Mouse (Mus musculus): ENCODE measurements around the gene Sgsm1. TPM values are rescaled to one million over a fixed set of nuclear protein-coding genes. Genes with fewer than 3 reads are reported as not detected.

The Sgsm1 gene
- polyA plus RNA-seq (2015; fragmentation: Nextera tagmentation; extraction: Ambion mirVana), result 3.2 and 4.2 TPM in 2 replicates

GRCm38 (mm10) chr5:113310377-113311003 lies at the start of gene Sgsm1:
Sgsm1 (minus strand) TSS chr5:113310786.
- H3K4me3 ChIP-seq (ENCODE audit: low read depth, low read length), result peak within 1 kb of the TSS; percentile 55
- H3K4me1 ChIP-seq (replicated peaks; ENCODE audit: control insufficient read depth, insufficient read depth), result 0 out of 2 replicates have a peak, but pooled peaks cover 2% of the 10 kb centered on the region
- peak within 1 kb of the TSS; percentile 79 for H3K4me2 ChIP-seq (replicated peaks; ENCODE audit: low read depth)
- ATAC-seq (ENCODE audit: low FRiP score, low TSS enrichment), result peak; percentile 84
- H3K36me3 ChIP-seq (ENCODE audit: control insufficient read depth, insufficient read depth, low read length), result no peaks in the 10 kb centered on the region
- TF ChIP-seq CTCF (IDR thresholded peaks at IDR 0.05; ENCODE audit: low read depth) (peak; percentile 82), EP300 (optimal IDR thresholded peaks at IDR 0.05) (no peak)
- peak; percentile 94 for DNase-seq (ENCODE audit: low spot score)
- H3K27me3 ChIP-seq (ENCODE audit: control insufficient read depth, insufficient read depth, low read length), result no peaks in the 10 kb centered on the region
- 0 out of 2 replicates have a peak, but pooled peaks cover 4% of the 10 kb centered on the region for H3K9me3 ChIP-seq (ENCODE audit: control insufficient read depth, low read length)
- peak within 1 kb of the TSS; percentile 59 for H3K9ac ChIP-seq (ENCODE audit: low read length)
- no peak within 1 kb of the TSS for H3K27ac ChIP-seq (replicated peaks)
- 2% methylated on average over 53 of the region's 53 CpGs for WGBS

- 7% methylated on average over 11 of the region's 11 CpGs for WGBS
- no peaks in the 10 kb centered on the region for H3K36me3 ChIP-seq (ENCODE audit: control insufficient read depth, insufficient read depth, low read length)
- H3K27ac ChIP-seq (replicated peaks), result no peak overlapping the region
- H3K4me2 ChIP-seq (replicated peaks; ENCODE audit: low read depth), result no peak overlapping the region
- no peaks in the 10 kb centered on the region for H3K9me3 ChIP-seq (ENCODE audit: control insufficient read depth, low read length)
- no peak overlapping the region for H3K4me3 ChIP-seq (ENCODE audit: low read depth, low read length)
- no peak for TF ChIP-seq EP300 (optimal IDR thresholded peaks at IDR 0.05)
- TF ChIP-seq CTCF (IDR thresholded peaks at IDR 0.05; ENCODE audit: low read depth), result no peak
- H3K27me3 ChIP-seq (ENCODE audit: control insufficient read depth, insufficient read depth, low read length), result no peaks in the 10 kb centered on the region
- DNase-seq (ENCODE audit: low spot score) (no peak), ATAC-seq (ENCODE audit: low FRiP score, low TSS enrichment) (no peak)
- no peaks in the 10 kb centered on the region for H3K4me1 ChIP-seq (replicated peaks; ENCODE audit: control insufficient read depth, insufficient read depth)
- no peak overlapping the region for H3K9ac ChIP-seq (ENCODE audit: low read length)
Measured at GRCm38 (mm10) chr5:113358833-113359232, 48.2 kb upstream of the Sgsm1 start.

GRCm38 (mm10) chr5:113357656-113358055 lies 47.1 kb upstream of the Sgsm1 start:
- WGBS, result 39% methylated on average over 3 of the region's 3 CpGs
- no peaks in the 10 kb centered on the region for H3K4me1 ChIP-seq (replicated peaks; ENCODE audit: control insufficient read depth, insufficient read depth)
- no peak overlapping the region for H3K4me3 ChIP-seq (ENCODE audit: low read depth, low read length)
- H3K36me3 ChIP-seq (ENCODE audit: control insufficient read depth, insufficient read depth, low read length), result no peaks in the 10 kb centered on the region
- H3K4me2 ChIP-seq (replicated peaks; ENCODE audit: low read depth), result no peak overlapping the region
- TF ChIP-seq EP300 (optimal IDR thresholded peaks at IDR 0.05) (no peak), CTCF (IDR thresholded peaks at IDR 0.05; ENCODE audit: low read depth) (no peak)
- H3K9me3 ChIP-seq (ENCODE audit: control insufficient read depth, low read length), result no peaks in the 10 kb centered on the region
- no peak for DNase-seq (ENCODE audit: low spot score)
- ATAC-seq (ENCODE audit: low FRiP score, low TSS enrichment), result no peak
- no peaks in the 10 kb centered on the region for H3K27me3 ChIP-seq (ENCODE audit: control insufficient read depth, insufficient read depth, low read length)
- no peak overlapping the region for H3K9ac ChIP-seq (ENCODE audit: low read length)
- no peak overlapping the region for H3K27ac ChIP-seq (replicated peaks)

DNA sequence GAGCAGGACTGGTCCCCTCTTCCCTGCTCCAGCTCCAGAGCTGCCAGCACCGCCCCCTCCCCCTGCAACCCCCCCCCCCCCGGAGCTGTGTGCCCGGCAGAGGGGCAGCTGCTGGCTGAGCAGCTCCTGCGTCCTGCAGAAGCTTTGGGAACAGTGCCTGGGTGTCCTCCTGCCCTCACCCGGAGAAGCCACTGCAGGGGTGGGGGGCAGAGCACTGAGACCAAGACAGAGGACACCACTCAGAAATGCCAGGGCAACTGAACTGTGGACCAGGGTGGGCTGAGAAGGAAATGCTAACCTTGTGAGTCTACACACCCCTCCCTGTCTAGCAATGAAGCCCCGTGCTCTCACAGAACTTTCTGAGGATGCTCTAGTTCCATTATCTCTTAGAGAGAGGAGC lies 46.6 kb upstream of the Sgsm1 start, which contains the start of gene Aym1:
Gene Aym1 (plus strand): TSS at position 109 of the 400 bp plus-strand sequence.
- Histone ChIP-seq H3K4me1 (replicated peaks; ENCODE audit: control insufficient read depth, insufficient read depth) (no peaks in the 10 kb centered on the region), H3K4me2 (replicated peaks; ENCODE audit: low read depth) (no peak within 1 kb of the TSS), H3K36me3 (ENCODE audit: control insufficient read depth, insufficient read depth, low read length) (no peaks in the 10 kb centered on the region), H3K4me3 (ENCODE audit: low read depth, low read length) (no peak within 1 kb of the TSS), H3K9ac (ENCODE audit: low read length) (no peak within 1 kb of the TSS), H3K27me3 (ENCODE audit: control insufficient read depth, insufficient read depth, low read length) (no peaks in the 10 kb centered on the region), H3K9me3 (ENCODE audit: control insufficient read depth, low read length) (no peaks in the 10 kb centered on the region), H3K27ac (replicated peaks) (no peak within 1 kb of the TSS)
- TF ChIP-seq EP300 (optimal IDR thresholded peaks at IDR 0.05), result no peak
- no peak for TF ChIP-seq CTCF (IDR thresholded peaks at IDR 0.05; ENCODE audit: low read depth)
- DNase-seq (ENCODE audit: low spot score) (no peak), ATAC-seq (ENCODE audit: low FRiP score, low TSS enrichment) (no peak)
- 37% methylated on average over 5 of the region's 6 CpGs for WGBS

DNA sequence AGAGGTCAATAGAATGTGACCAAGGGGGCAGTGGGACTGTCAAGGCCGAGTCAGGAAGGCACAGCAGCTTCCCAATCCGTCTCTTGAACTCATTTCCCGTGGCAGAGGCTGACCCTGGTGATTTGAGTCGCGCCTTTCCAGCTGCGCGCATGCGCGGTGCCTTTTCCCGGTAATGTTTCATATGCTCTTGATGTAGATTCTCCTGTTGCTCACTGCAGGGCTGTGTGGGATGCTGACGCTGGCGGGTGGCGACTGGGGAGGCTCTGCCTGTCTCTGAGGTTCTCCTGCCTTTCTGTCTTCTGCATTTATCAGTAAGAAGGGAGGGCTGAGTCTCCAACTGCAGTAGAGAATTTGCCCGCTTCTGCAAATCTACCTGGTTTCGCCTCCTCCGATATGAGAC lies 43.7 kb upstream of the Sgsm1 start:
- Histone ChIP-seq H3K9ac (ENCODE audit: low read length) (no peak overlapping the region), H3K9me3 (ENCODE audit: control insufficient read depth, low read length) (no peaks in the 10 kb centered on the region), H3K4me3 (ENCODE audit: low read depth, low read length) (no peak overlapping the region), H3K27me3 (ENCODE audit: control insufficient read depth, insufficient read depth, low read length) (no peaks in the 10 kb centered on the region), H3K36me3 (ENCODE audit: control insufficient read depth, insufficient read depth, low read length) (no peaks in the 10 kb centered on the region), H3K27ac (replicated peaks) (no peak overlapping the region), H3K4me2 (replicated peaks; ENCODE audit: low read depth) (no peak overlapping the region), H3K4me1 (replicated peaks; ENCODE audit: control insufficient read depth, insufficient read depth) (no peaks in the 10 kb centered on the region)
- WGBS, result 41% methylated on average over 16 of the region's 16 CpGs
- ATAC-seq (ENCODE audit: low FRiP score, low TSS enrichment) (no peak), DNase-seq (ENCODE audit: low spot score) (no peak)
- TF ChIP-seq EP300 (optimal IDR thresholded peaks at IDR 0.05), result no peak
- no peak for TF ChIP-seq CTCF (IDR thresholded peaks at IDR 0.05; ENCODE audit: low read depth)

GRCm38 (mm10) chr5:113352636-113353035 lies 42.0 kb upstream of the Sgsm1 start:
- no peak overlapping the region for H3K4me3 ChIP-seq (ENCODE audit: low read depth, low read length)
- no peak for TF ChIP-seq EP300 (optimal IDR thresholded peaks at IDR 0.05)
- no peak for TF ChIP-seq CTCF (IDR thresholded peaks at IDR 0.05; ENCODE audit: low read depth)
- 0 out of 2 replicates have a peak, but pooled peaks have one; percentile 34 for ATAC-seq (ENCODE audit: low FRiP score, low TSS enrichment)
- no peak overlapping the region for H3K9ac ChIP-seq (ENCODE audit: low read length)
- WGBS, result 47% methylated on average over 6 of the region's 6 CpGs
- H3K27me3 ChIP-seq (ENCODE audit: control insufficient read depth, insufficient read depth, low read length), result no peaks in the 10 kb centered on the region
- no peaks in the 10 kb centered on the region for H3K9me3 ChIP-seq (ENCODE audit: control insufficient read depth, low read length)
- H3K27ac ChIP-seq (replicated peaks), result no peak overlapping the region
- peak; percentile 30 for DNase-seq (ENCODE audit: low spot score)
- no peaks in the 10 kb centered on the region for H3K36me3 ChIP-seq (ENCODE audit: control insufficient read depth, insufficient read depth, low read length)
- no peak overlapping the region for H3K4me2 ChIP-seq (replicated peaks; ENCODE audit: low read depth)
- no peaks in the 10 kb centered on the region for H3K4me1 ChIP-seq (replicated peaks; ENCODE audit: control insufficient read depth, insufficient read depth)

Data from stomach, postnatal 0 days (tissue).